Mouse (Mus musculus) bone marrow macrophage, adult 2 months (primary cell): ENCODE measurements at regions not wholly inside any gene's neighbourhood (a gene's known extent, or its start where the extent isn't known, plus 50 kb on each side); places are given as distances from the start of the nearest gene placed in this dataset.

ENCODE experiments used
- CTCF ChIP-seq: IDR thresholded peaks from 2 replicates; pipeline ENCODE4 v1.5.1; 2012; ENCODE audit warnings: low read depth, mild to moderate bottlenecking, low read length, moderate library complexity
- POLR2A ChIP-seq: IDR thresholded peaks from 2 replicates; pipeline ENCODE4 v1.6.1; 2012; ENCODE audit warnings: mild to moderate bottlenecking, low read depth, low read length, borderline replicate concordance

DNA sequence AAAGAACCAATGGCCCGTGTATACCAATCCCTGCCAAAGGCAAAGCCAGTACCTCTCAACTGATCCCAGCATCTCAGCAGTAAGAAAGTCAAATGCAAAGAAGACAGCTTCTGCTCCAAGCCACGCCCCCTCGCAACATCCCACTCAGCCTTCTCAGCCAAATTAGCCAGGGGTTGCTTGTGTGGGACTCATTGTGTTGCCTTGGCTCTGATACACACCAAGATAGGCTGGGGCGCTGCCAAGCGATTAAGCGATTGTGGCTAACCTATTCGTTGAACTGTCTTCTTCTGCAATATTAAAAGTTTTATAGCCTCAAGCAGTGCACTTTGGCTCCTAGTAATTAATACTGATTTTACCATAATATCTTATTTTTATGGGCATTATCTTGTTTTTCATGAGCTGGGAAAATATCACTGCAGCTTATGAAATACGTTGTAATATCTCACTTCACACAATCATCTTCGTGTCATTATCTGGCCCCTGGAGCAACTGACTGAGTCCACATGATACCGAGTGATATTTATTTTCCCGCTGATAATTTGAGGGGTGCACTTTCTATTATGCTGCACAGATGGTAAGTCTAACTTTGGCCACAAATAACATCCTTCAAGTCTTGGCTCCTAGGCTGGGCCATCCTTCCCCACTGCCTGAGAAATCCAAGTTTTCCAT is 129.3 kb downstream of the Gm4791 start:
- TF ChIP-seq CTCF (no peak), POLR2A (no peak)
